Mouse (Mus musculus) adrenal gland, postnatal 4 days (tissue): ENCODE results near the gene Slc37a3. TPM values are rescaled to one million over a fixed set of nuclear protein-coding genes. Genes with fewer than 3 reads are reported as not detected.

Source experiments
- total RNA-seq, 2 experiments: library from RNA; stranded (reverse); gene quantifications; 2 replicates each; pipeline ENCODE4 v1.2.3; 2021

Slc37a3 gene
- total RNA-seq, 2 experiments from 2014 or later = 44.4 to 58.7 TPM

Other genes with a start within 250 kb of the Slc37a3 start
- 10 to 100 TPM; 15.3 to 17.6 TPM for gene Kdm7a, start 170.9 kb downstream of the Slc37a3 start, total RNA-seq
- gene Rab19, start 3.5 kb upstream of the Slc37a3 start, total RNA-seq = 1 to 10 TPM; 2.4 TPM
- 100 to 1,000 TPM in 1 of 2 experiments, 10 to 100 TPM in 1; 98.8 to 106 TPM for gene Mkrn1, start 42.8 kb upstream of the Slc37a3 start, total RNA-seq
- gene Dennd2a, start 180.2 kb upstream of the Slc37a3 start, total RNA-seq = 10 to 100 TPM; 33.5 TPM
- 10 to 100 TPM; 31.4 to 32.8 TPM for gene Adck2, start 196.2 kb upstream of the Slc37a3 start, total RNA-seq
- gene Gm42420, start 208.1 kb upstream of the Slc37a3 start, total RNA-seq = 1 to 10 TPM in 1 of 2 experiments, not detected in 1; 2.4 TPM
- 100 to 1,000 TPM; 140 to 145 TPM for gene Ndufb2, start 214.9 kb upstream of the Slc37a3 start, total RNA-seq